Mouse (Mus musculus) cerebellum, postnatal 14 days (tissue): ENCODE measurements around the gene Rtn1.
A peak's percentile ranks its signal among the peaks of the same experiment; 100 is the strongest.

Source experiments
- DNase-seq, 2 experiments: peaks; one replicate each; pipeline ENCODE4 v3.0.0; 2021; ENCODE audit warnings: mixed read lengths in 2 of 2

Rtn1 gene

GRCm38 (mm10) chr12:72408954-72409353 is at the start of gene Rtn1:
Gene Rtn1 (minus strand): TSS chr12:72409054.
- no peak for DNase-seq

GRCm38 (mm10) chr12:72453941-72454340 is 45.1 kb upstream of the Rtn1 start:
- DNase-seq, result no peak

GRCm38 (mm10) chr12:72441839-72442576 is 33.2 kb upstream of the Rtn1 start, which contains the start of gene Lrrc9:
Gene Lrrc9 (plus strand): TSS chr12:72441866.
- DNase-seq, result peak; percentile 32 to 46

- no peak for DNase-seq
Measured at GRCm38 (mm10) chr12:72438961-72439480, 30.2 kb upstream of the Rtn1 start.

- DNase-seq, result peak; percentile 59 to 68
Measured at GRCm38 (mm10) chr12:72437676-72438341, 29.0 kb upstream of the Rtn1 start.

- DNase-seq, result peak in 1 of 2 experiments; percentile 32
Measured at GRCm38 (mm10) chr12:72433241-72433865, 24.5 kb upstream of the Rtn1 start.

GRCm38 (mm10) chr12:72432209-72432608 is 23.4 kb upstream of the Rtn1 start:
- DNase-seq, result peak; percentile 24 to 43

GRCm38 (mm10) chr12:72427722-72428126 is 18.9 kb upstream of the Rtn1 start:
- peak; percentile 92 to 94 for DNase-seq

GRCm38 (mm10) chr12:72422681-72423080 is 13.8 kb upstream of the Rtn1 start:
- no peak for DNase-seq

- DNase-seq, result peak; percentile 60 to 67
Measured at GRCm38 (mm10) chr12:72417762-72418161, 8.9 kb upstream of the Rtn1 start.

GRCm38 (mm10) chr12:72408111-72408891 is 553 bp downstream of the Rtn1 start:
- peak; percentile 77 to 81 for DNase-seq

GRCm38 (mm10) chr12:72407721-72408110 is 1.1 kb downstream of the Rtn1 start:
- no peak for DNase-seq

- peak; percentile 54 to 56 for DNase-seq
Measured at GRCm38 (mm10) chr12:72407146-72407545, 1.7 kb downstream of the Rtn1 start.

- DNase-seq, result no peak
Measured at GRCm38 (mm10) chr12:72405031-72405430, 3.8 kb downstream of the Rtn1 start.

- no peak for DNase-seq
Measured at GRCm38 (mm10) chr12:72393046-72393805, 15.6 kb downstream of the Rtn1 start.

- no peak for DNase-seq
Measured at GRCm38 (mm10) chr12:72390346-72390745, 18.5 kb downstream of the Rtn1 start.

GRCm38 (mm10) chr12:72389377-72390103 is 19.3 kb downstream of the Rtn1 start:
- DNase-seq, result peak; percentile 52 to 65

GRCm38 (mm10) chr12:72388835-72389234 is 20.0 kb downstream of the Rtn1 start:
- DNase-seq, result no peak

GRCm38 (mm10) chr12:72388135-72388534 is 20.7 kb downstream of the Rtn1 start:
- no peak for DNase-seq

GRCm38 (mm10) chr12:72376309-72376708 is 32.5 kb downstream of the Rtn1 start:
- no peak for DNase-seq

GRCm38 (mm10) chr12:72374823-72375225 is 34.0 kb downstream of the Rtn1 start:
- DNase-seq, result peak; percentile 64 to 69
